Comparison of ENCODE assay signal across 10 mouse cellular contexts in the genomic region with DNA sequence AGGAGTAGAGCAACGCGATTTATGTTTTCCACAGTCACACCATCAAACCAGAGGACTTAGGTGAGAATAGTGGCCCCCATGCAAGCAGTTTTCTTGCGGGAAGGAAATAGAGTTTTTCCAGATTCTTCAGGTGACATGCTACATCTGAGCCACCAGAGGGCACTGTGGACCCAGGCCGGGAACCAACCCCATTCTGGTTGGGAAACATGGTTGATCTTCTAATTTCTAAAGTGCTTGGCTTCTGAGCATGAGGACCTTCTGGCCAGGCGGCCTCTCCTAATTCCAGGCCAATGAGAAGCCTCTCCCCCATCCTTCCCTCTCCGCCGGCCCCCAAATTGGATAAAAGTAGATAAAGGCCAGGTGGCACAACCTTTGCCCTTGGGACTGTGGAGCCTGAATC. TPM values are rescaled to one million over a fixed set of nuclear protein-coding genes. Genes with fewer than 3 reads are reported as not detected.
DNase-seq lines count a peak whose midpoint lies in the region; ATAC-seq and TF ChIP-seq lines count a peak whose summit lies in the region.
"Had no signal": no experiment of that assay in that cellular context is flagged by ENCODE, and none has a peak within 500 bp of the region (broad histone marks: within the 10 kb centered on the region; RNA-seq: fewer than 3 reads in every experiment).

No protein-coding gene starts in this region.

- DNase-seq in gastrocnemius, postnatal 14 days: peak; percentile 23
- DNase-seq in gastrocnemius, postnatal 25 days: no peak
- DNase-seq in right cerebral cortex, postnatal 4 days: peak; percentile 58
- DNase-seq in right cerebral cortex, postnatal 36 days (ENCODE audit: low spot score in 2 of 2): no peak
- peak; percentile 63 for DNase-seq in brain, adult 2 months (ENCODE audit: low read depth, low spot score)
- DNase-seq in hindbrain, postnatal 0 days (ENCODE audit: low spot score): peak; percentile 78
- peak; percentile 8 for DNase-seq in retina, adult 2 months (ENCODE audit: low read depth, low spot score)

- H3K4me3 ChIP-seq in hindbrain, postnatal 0 days (ENCODE audit: low read length): no peak overlapping the region
- H3K4me3 ChIP-seq: embryonic facial prominence, embryonic 12.5 days; lung, embryonic 15.5 days had no signal

- no peaks in the 10 kb centered on the region for H3K4me1 ChIP-seq in hindbrain, postnatal 0 days (ENCODE audit: insufficient read depth, low read length)
- H3K4me1 ChIP-seq: embryonic facial prominence, embryonic 12.5 days; lung, embryonic 15.5 days had no signal

- peak; percentile 93 for TF ChIP-seq CTCF in hindbrain, postnatal 0 days (IDR thresholded peaks at IDR 0.05; ENCODE audit: low read depth)

- no peaks in the 10 kb centered on the region for H3K27me3 ChIP-seq in hindbrain, postnatal 0 days (ENCODE audit: insufficient read depth, low read length)
- H3K27me3 ChIP-seq: embryonic facial prominence, embryonic 12.5 days; lung, embryonic 15.5 days had no signal

- no peak for ATAC-seq in hindbrain, postnatal 0 days
- ATAC-seq in megakaryocyte-erythroid progenitor cell, adult 5-6 weeks (replicated peaks; ENCODE audit: low FRiP score, low TSS enrichment, poor library complexity, severe bottlenecking): no peak

- intact Hi-C loops in gastrocnemius, postnatal 14 days (cut with DNase I; ENCODE audit: low total_unique reads): loop anchor here (5.0 to 10.0 kb wide), 2 partner anchors 59 to 416 kb away; partner anchors contain the start of gene Stk32b

- WGBS in hindbrain, postnatal 0 days: 28% methylated on average over 7 of the region's 7 CpGs

- no peak overlapping the region for H3K27ac ChIP-seq in hindbrain, postnatal 0 days
- H3K27ac ChIP-seq: embryonic facial prominence, embryonic 12.5 days; lung, embryonic 15.5 days had no signal

- H3K36me3 ChIP-seq in hindbrain, postnatal 0 days (ENCODE audit: insufficient read depth, low read length): no peaks in the 10 kb centered on the region
- H3K36me3 ChIP-seq: lung, embryonic 15.5 days had no signal

- H3K9me3 ChIP-seq in hindbrain, postnatal 0 days (ENCODE audit: low read length): no peaks in the 10 kb centered on the region
- H3K9me3 ChIP-seq: embryonic facial prominence, embryonic 12.5 days; lung, embryonic 15.5 days had no signal

- H3K4me2 ChIP-seq in hindbrain, postnatal 0 days (ENCODE audit: low read depth, low read length): no peak overlapping the region
- H3K4me2 ChIP-seq: embryonic facial prominence, embryonic 12.5 days; lung, embryonic 15.5 days had no signal

- H3K9ac ChIP-seq in hindbrain, postnatal 0 days (replicated peaks; ENCODE audit: low read length): no peak overlapping the region
- H3K9ac ChIP-seq: embryonic facial prominence, embryonic 12.5 days; lung, embryonic 15.5 days had no signal

RNA-seq across cellular contexts. Expression of gene Evc, which starts 38.3 kb away (rescaled TPM):
- 10 to 100 TPM; 18.9 to 21.4 TPM for total RNA-seq in gastrocnemius, postnatal 14 days (2021)
- 10 to 100 TPM; 29.2 to 30.5 TPM for total RNA-seq in gastrocnemius, postnatal 25 days (2021)
- total RNA-seq in hindbrain, postnatal 0 days (2014; rRNA removed): 12.1 and 17.1 TPM in 2 replicates
- 4.2 and 4.7 TPM in 2 replicates for polyA plus RNA-seq in hindbrain, postnatal 0 days (2015; fragmentation: Nextera tagmentation; extraction: Ambion mirVana)
- total RNA-seq in megakaryocyte-erythroid progenitor cell, adult 5-6 weeks (2014; fragmentation: Nextera tagmentation): not detected in 2 replicates
- 0.11 TPM in 1 of 2 replicates, not detected in the other for total RNA-seq in megakaryocyte-erythroid progenitor cell, adult 5-6 weeks (2017)

RNA-seq across cellular contexts. Expression of gene Evc2, which starts 39.9 kb away (rescaled TPM):
- 1 to 10 TPM; 6.9 to 7.2 TPM for total RNA-seq in gastrocnemius, postnatal 14 days (2021)
- 1 to 10 TPM; 8.2 to 9.2 TPM for total RNA-seq in gastrocnemius, postnatal 25 days (2021)
- total RNA-seq in hindbrain, postnatal 0 days (2014; rRNA removed): 4.0 and 6.1 TPM in 2 replicates
- 4.7 and 5.5 TPM in 2 replicates for polyA plus RNA-seq in hindbrain, postnatal 0 days (2015; fragmentation: Nextera tagmentation; extraction: Ambion mirVana)
- 0.07 TPM in 1 of 2 replicates, not detected in the other for total RNA-seq in megakaryocyte-erythroid progenitor cell, adult 5-6 weeks (2014; fragmentation: Nextera tagmentation)
- not detected in 2 replicates for total RNA-seq in megakaryocyte-erythroid progenitor cell, adult 5-6 weeks (2017)

RNA-seq across cellular contexts. Expression of gene Crmp1, which starts 56.6 kb away (rescaled TPM):
- 1 to 10 TPM in 1 of 2 experiments, under 1 TPM in 1; 0.58 to 1.0 TPM for total RNA-seq in gastrocnemius, postnatal 14 days (2021)
- total RNA-seq in gastrocnemius, postnatal 25 days (2021): under 1 TPM in 1 of 2 experiments, not detected in 1; 0.19 TPM
- total RNA-seq in hindbrain, postnatal 0 days (2014; rRNA removed): 1,015 and 1,414 TPM in 2 replicates
- 607 and 697 TPM in 2 replicates for polyA plus RNA-seq in hindbrain, postnatal 0 days (2015; fragmentation: Nextera tagmentation; extraction: Ambion mirVana)
- not detected in 2 replicates for total RNA-seq in megakaryocyte-erythroid progenitor cell, adult 5-6 weeks (2014; fragmentation: Nextera tagmentation)
- total RNA-seq in megakaryocyte-erythroid progenitor cell, adult 5-6 weeks (2017): not detected in 2 replicates

Comparison
In these comparisons a context has a peak if more than half of its experiments do, and no peak if none do; other contexts are left out.
1. DNase-seq: peak in gastrocnemius, postnatal 14 days (single experiment), right cerebral cortex, postnatal 4 days (single experiment), brain, adult 2 months (single experiment), hindbrain, postnatal 0 days (single experiment) and retina, adult 2 months (single experiment); none in gastrocnemius, postnatal 25 days (single experiment) and right cerebral cortex, postnatal 36 days (0 of 2).
2. RNA of gene Evc, which starts 38.3 kb away (total RNA-seq): 29.2 to 30.5 TPM in gastrocnemius, postnatal 25 days, 18.9 to 21.4 TPM in gastrocnemius, postnatal 14 days and 12.1 to 17.1 TPM in hindbrain, postnatal 0 days; 0.11 TPM in megakaryocyte-erythroid progenitor cell, adult 5-6 weeks; every median in the first group is over 10 times any median in the second.
3. RNA of gene Crmp1, which starts 56.6 kb away (total RNA-seq): 1,015 to 1,414 TPM in hindbrain, postnatal 0 days; 0.58 to 1.0 TPM in gastrocnemius, postnatal 14 days, 0.19 TPM in gastrocnemius, postnatal 25 days and not detected in megakaryocyte-erythroid progenitor cell, adult 5-6 weeks; every median in the first group is over 100 times any median in the second.